ENCODE assay signal across 9 mouse cellular contexts in genomic region chr14:122450496-122451382, GRCm38 (mm10). TPM values are rescaled to one million over a fixed set of nuclear protein-coding genes. Genes with fewer than 3 reads are reported as not detected.
DNase-seq lines count a peak whose midpoint lies in the region; ATAC-seq and TF ChIP-seq lines count a peak whose summit lies in the region.
"Had no signal": no experiment of that assay in that cellular context is flagged by ENCODE, and none has a peak within 500 bp of the region (broad histone marks: within the 10 kb centered on the region; RNA-seq: fewer than 3 reads in every experiment).

Gene Gm5089 (minus strand): TSS chr14:122451115.

- no peaks in the 10 kb centered on the region for H3K9me3 ChIP-seq in hindbrain, embryonic 14.5 days (ENCODE audit: control insufficient read depth, low read length)
- no peaks in the 10 kb centered on the region for H3K9me3 ChIP-seq in midbrain, embryonic 14.5 days (ENCODE audit: control insufficient read depth, low read length)

- H3K9ac ChIP-seq in hindbrain, embryonic 14.5 days, result peak within 1 kb of the TSS; percentile 64
- peak within 1 kb of the TSS; percentile 39; the same call in 1 of the 2 replicates for H3K9ac ChIP-seq in midbrain, embryonic 14.5 days (replicated peaks; ENCODE audit: low read length)

- TF ChIP-seq POLR2A in cortical plate, adult 2 months (IDR thresholded peaks at IDR 0.05; ENCODE audit: extremely low read depth, insufficient read depth, low read length), result no peak

- H3K4me1 ChIP-seq in cortical plate, adult 2 months (ENCODE audit: control insufficient read depth, insufficient read depth, low read length), result no peaks in the 10 kb centered on the region
- peaks cover 25% of the 10 kb centered on the region for H3K4me1 ChIP-seq in hindbrain, embryonic 14.5 days (replicated peaks; ENCODE audit: control insufficient read depth, insufficient read depth, low read length)
- H3K4me1 ChIP-seq in midbrain, embryonic 14.5 days (ENCODE audit: control insufficient read depth, insufficient read depth, low read length), result peaks cover 26% of the 10 kb centered on the region; the same call in 1 of the 2 replicates

- H3K27me3 ChIP-seq in hindbrain, embryonic 14.5 days (ENCODE audit: control insufficient read depth, insufficient read depth, low read length), result peaks cover 76% of the 10 kb centered on the region
- peaks cover 84% of the 10 kb centered on the region for H3K27me3 ChIP-seq in midbrain, embryonic 14.5 days (ENCODE audit: control insufficient read depth, insufficient read depth, low read length)

- no peak for TF ChIP-seq CTCF in layer of hippocampus, adult 2 months (conservative IDR thresholded peaks at IDR 0.05)
- no peak for TF ChIP-seq CTCF in cortical plate, adult 2 months (IDR thresholded peaks at IDR 0.05; ENCODE audit: extremely low read depth, insufficient read depth, low read length)

- WGBS in hindbrain, embryonic 14.5 days, result under 1% methylated on average over 58 of the region's 59 CpGs
- under 1% methylated on average over 59 of the region's 59 CpGs for WGBS in midbrain, embryonic 14.5 days

- ATAC-seq in hindbrain, embryonic 14.5 days (ENCODE audit: low FRiP score), result peak; percentile 41; the same call in 1 of the 2 replicates
- ATAC-seq in midbrain, embryonic 14.5 days (ENCODE audit: low FRiP score, low TSS enrichment), result peak; percentile 31; the same call in 1 of the 2 replicates

- peak within 1 kb of the TSS; percentile 50 for H3K4me3 ChIP-seq in layer of hippocampus, adult 2 months
- peak within 1 kb of the TSS; percentile 15 for H3K4me3 ChIP-seq in cortical plate, adult 2 months (ENCODE audit: insufficient read depth, low read length)
- peak within 1 kb of the TSS; percentile 40 for H3K4me3 ChIP-seq in hindbrain, embryonic 14.5 days (replicated peaks; ENCODE audit: low read length)
- H3K4me3 ChIP-seq in midbrain, embryonic 14.5 days (replicated peaks; ENCODE audit: low read depth, low read length), result peak within 1 kb of the TSS; percentile 29

- peak within 1 kb of the TSS; percentile 62 for H3K4me2 ChIP-seq in hindbrain, embryonic 14.5 days (replicated peaks)
- H3K4me2 ChIP-seq in midbrain, embryonic 14.5 days (ENCODE audit: low read length), result peak within 1 kb of the TSS; percentile 63

- H3K27ac ChIP-seq in layer of hippocampus, adult 2 months, result peak within 1 kb of the TSS; percentile 86
- H3K27ac ChIP-seq in cortical plate, adult 2 months (ENCODE audit: insufficient read depth, low read length), result peak within 1 kb of the TSS; percentile 28; the same call in 1 of the 2 replicates
- peak within 1 kb of the TSS; percentile 80 for H3K27ac ChIP-seq in hindbrain, embryonic 14.5 days
- peak within 1 kb of the TSS; percentile 57 for H3K27ac ChIP-seq in midbrain, embryonic 14.5 days (replicated peaks; ENCODE audit: low read depth, low read length)

- DNase-seq in layer of hippocampus, adult 2 months (ENCODE audit: low spot score in 2 of 2), result peak; percentile 46 to 47
- DNase-seq in layer of hippocampus, adult 9-11 months, result no peak
- peak; percentile 26 for DNase-seq in hindbrain, embryonic 14.5 days (ENCODE audit: low spot score)
- peak; percentile 92 for DNase-seq in left cerebral cortex, postnatal 4 days
- peak; percentile 66 for DNase-seq in midbrain, embryonic 14.5 days
- DNase-seq in spleen, postnatal 4 days (ENCODE audit: low spot score in 2 of 2), result no peak
- DNase-seq in gastrocnemius, postnatal 36 days, result no peak

- H3K36me3 ChIP-seq in hindbrain, embryonic 14.5 days (replicated peaks; ENCODE audit: control insufficient read depth, insufficient read depth), result no peaks in the 10 kb centered on the region
- H3K36me3 ChIP-seq in midbrain, embryonic 14.5 days (ENCODE audit: control insufficient read depth, insufficient read depth, low read length), result no peaks in the 10 kb centered on the region

- intact Hi-C loops in left cerebral cortex, postnatal 4 days (cut with DNase I), result loop anchor here (10.0 kb wide), 1 partner anchor 46 kb away; no protein-coding TSS in a partner anchor
- intact Hi-C loops in gastrocnemius, postnatal 36 days (cut with DNase I), result no loop called here

RNA-seq across cellular contexts. Expression of gene Gm5089, which starts in this region (rescaled TPM):
- under 1 TPM; 0.17 to 0.36 TPM for total RNA-seq in layer of hippocampus, adult 2 months (2021)
- polyA plus RNA-seq in cortical plate, adult 2 months (2012; rRNA removed), result 0.13 and 0.17 TPM in 2 replicates
- polyA plus RNA-seq in hindbrain, embryonic 14.5 days (2014; fragmentation: Nextera tagmentation; extraction: Ambion mirVana), result 0.50 and 1.2 TPM in 2 replicates
- total RNA-seq in left cerebral cortex, postnatal 4 days (2021), result under 1 TPM; 0.28 to 0.50 TPM
- 0.70 and 0.75 TPM in 2 replicates for polyA plus RNA-seq in midbrain, embryonic 14.5 days (2014; fragmentation: Nextera tagmentation; extraction: Ambion mirVana)
- not detected for total RNA-seq in gastrocnemius, postnatal 36 days (2021)
- polyA plus RNA-seq: testis, adult 2 months had no signal

Comparison
In these comparisons a context has a peak if more than half of its experiments do, and no peak if none do; other contexts are left out.
1. Peak in DNase-seq, H3K4me3 ChIP-seq and H3K27ac ChIP-seq in layer of hippocampus, adult 2 months; RNA of the gene not detected or under 1 TPM.
2. Peak in DNase-seq in left cerebral cortex, postnatal 4 days; RNA of the gene not detected or under 1 TPM.
3. Peak in DNase-seq, ATAC-seq, H3K4me3 ChIP-seq, H3K27ac ChIP-seq, H3K9ac ChIP-seq and H3K4me2 ChIP-seq in midbrain, embryonic 14.5 days; RNA of the gene not detected or under 1 TPM.
4. H3K27ac ChIP-seq: peak in every context shown above with its lines; median percentile 86 in layer of hippocampus, adult 2 months; 80 in hindbrain, embryonic 14.5 days; 57 in midbrain, embryonic 14.5 days; 28 in cortical plate, adult 2 months.